Mouse (Mus musculus) stomach, postnatal 0 days (tissue): ENCODE data around the gene Kpnb1. TPM values are rescaled to one million over a fixed set of nuclear protein-coding genes. Genes with fewer than 3 reads are reported as not detected.

Experiments
- ATAC-seq: fragments of 200-750 bp; cut with Nextera tagmentation; 2 replicates; pipeline ENCODE4 v1.8.0; 2017; ENCODE audit not compliant: low FRiP score, low TSS enrichment
- DNase-seq: peaks from one replicate; pipeline ENCODE4 v3.0.0-alpha.2; 2016; ENCODE audit warnings: low spot score
- H3K27ac ChIP-seq: fragments of 300-500 bp; sonication (generic); replicated peaks from 2 replicates; pipeline ENCODE4 v1.5.1; 2014; ENCODE audit warnings: mild to moderate bottlenecking, control low read depth
- H3K27me3 ChIP-seq: fragments of 300-500 bp; sonication (generic); 2 replicates; pipeline ENCODE4 v1.6.1; 2014; ENCODE audit warnings: low read length; ENCODE audit not compliant: control insufficient read depth, insufficient read depth
- H3K36me3 ChIP-seq: fragments of 300-500 bp; sonication (generic); 2 replicates; pipeline ENCODE4 v1.6.1; 2014; ENCODE audit warnings: low read length, mixed read lengths; ENCODE audit not compliant: control insufficient read depth, insufficient read depth
- H3K4me1 ChIP-seq: fragments of 300-500 bp; sonication (generic); replicated peaks from 2 replicates; pipeline ENCODE4 v1.6.1; 2014; ENCODE audit warnings: antibody characterized with exemption; ENCODE audit not compliant: control insufficient read depth, insufficient read depth
- H3K4me2 ChIP-seq: fragments of 300-500 bp; sonication (generic); replicated peaks from 2 replicates; pipeline ENCODE4 v1.6.1; 2014; ENCODE audit warnings: low read depth, mild to moderate bottlenecking, control low read depth, moderate library complexity
- H3K4me3 ChIP-seq: fragments of 300-500 bp; sonication (generic); 2 replicates; pipeline ENCODE4 v1.5.1; 2014; ENCODE audit warnings: low read depth, low read length, control low read depth
- H3K9ac ChIP-seq: fragments of 300-500 bp; sonication (generic); 2 replicates; pipeline ENCODE4 v1.6.1; 2014; ENCODE audit warnings: mild to moderate bottlenecking, low read length, control low read depth, mixed read lengths
- H3K9me3 ChIP-seq: fragments of 300-500 bp; sonication (generic); 2 replicates; pipeline ENCODE4 v1.6.1; 2016; ENCODE audit warnings: low read length; ENCODE audit not compliant: control insufficient read depth
- CTCF ChIP-seq: IDR thresholded peaks from 2 replicates; pipeline ENCODE4 v1.5.1; 2016; ENCODE audit warnings: antibody characterized with exemption, low read depth, mild to moderate bottlenecking, moderate library complexity
- EP300 ChIP-seq: optimal IDR thresholded peaks from 2 replicates; pipeline ENCODE3; 2016; ENCODE audit warnings: antibody characterized with exemption
- WGBS: fragments of 180-500 bp; shearing (Covaris S2); extraction: QIAGEN DNeasy Blood & Tissue Kit; methylation state at CpG from one replicate; pipeline ENCODE4 v1.1.7; 2014; 5-methylcytosine and 5-hydroxymethylcytosine counted together
- polyA plus RNA-seq: library from polyadenylated mRNA; unstranded; fragments of >200 nt; fragmentation: Nextera tagmentation; extraction: Ambion mirVana; gene quantifications from 2 replicates; pipeline ENCODE4 v1.2.1, GENCODE M21; 2015

The Kpnb1 gene
- polyA plus RNA-seq, 1 experiment from 2014 or later: 19.2 TPM

GRCm38 (mm10) chr11:97160341-97160740, 27.3 kb downstream of the Kpnb1 start:
- no peak for DNase-seq
- H3K9me3 ChIP-seq: no peaks in the 10 kb centered on the region
- H3K4me3 ChIP-seq: no peak overlapping the region
- H3K27ac ChIP-seq: no peak overlapping the region
- no peaks in the 10 kb centered on the region for H3K27me3 ChIP-seq
- TF ChIP-seq CTCF (no peak), EP300 (no peak)
- no peak overlapping the region for H3K9ac ChIP-seq
- WGBS: 66% methylated on average over 6 of the region's 6 CpGs
- no peak overlapping the region for H3K4me2 ChIP-seq
- no peaks in the 10 kb centered on the region for H3K4me1 ChIP-seq
- peaks cover 40% of the 10 kb centered on the region for H3K36me3 ChIP-seq
- ATAC-seq: no peak

DNA sequence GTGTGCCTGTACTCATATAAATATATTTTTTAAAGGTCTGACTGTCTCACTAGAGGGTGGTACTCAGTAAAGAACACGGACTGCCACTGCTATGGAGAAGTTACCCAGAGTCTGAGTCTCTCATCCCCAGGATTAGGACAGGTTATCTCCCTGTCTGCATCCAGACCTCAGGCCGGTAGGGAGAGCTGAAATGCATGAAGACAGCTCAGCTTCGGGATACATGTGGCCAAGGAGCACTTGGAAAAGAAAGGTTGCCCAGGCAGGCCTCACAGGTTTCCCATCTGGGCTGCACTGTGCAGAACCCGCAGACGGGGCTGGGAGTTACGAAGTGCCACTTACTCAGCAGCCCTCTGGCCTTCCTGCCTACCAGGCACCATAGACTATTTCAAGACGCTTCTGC, 30.7 kb downstream of the Kpnb1 start:
- Histone ChIP-seq H3K4me2 (no peak overlapping the region), H3K4me3 (no peak overlapping the region), H3K36me3 (peaks cover 13% of the 10 kb centered on the region), H3K27ac (no peak overlapping the region), H3K9me3 (no peaks in the 10 kb centered on the region), H3K27me3 (no peaks in the 10 kb centered on the region), H3K4me1 (peaks cover under 1% of the 10 kb centered on the region; the same call in 1 of the 2 replicates), H3K9ac (no peak overlapping the region)
- WGBS: 74% methylated on average over 7 of the region's 7 CpGs
- DNase-seq: no peak
- TF ChIP-seq CTCF (no peak), EP300 (no peak)
- no peak for ATAC-seq

- Histone ChIP-seq H3K27ac (no peak overlapping the region), H3K4me3 (no peak overlapping the region), H3K4me1 (peaks cover 2% of the 10 kb centered on the region; the same call in 1 of the 2 replicates), H3K4me2 (no peak overlapping the region), H3K9ac (no peak overlapping the region), H3K27me3 (no peaks in the 10 kb centered on the region), H3K36me3 (no peaks in the 10 kb centered on the region), H3K9me3 (no peaks in the 10 kb centered on the region)
- DNase-seq (peak; percentile 23), ATAC-seq (no peak)
- WGBS: 32% methylated on average over 10 of the region's 10 CpGs
- TF ChIP-seq EP300 (no peak), CTCF (peak; percentile 42)
Observed at GRCm38 (mm10) chr11:97152662-97153287, 34.9 kb downstream of the Kpnb1 start.

- WGBS: 2% methylated on average over 11 of the region's 11 CpGs
- Histone ChIP-seq H3K27ac (no peak overlapping the region), H3K4me2 (peak overlapping the region; percentile 92), H3K9me3 (no peaks in the 10 kb centered on the region), H3K9ac (no peak overlapping the region), H3K4me1 (peaks cover 2% of the 10 kb centered on the region; the same call in 1 of the 2 replicates), H3K4me3 (peak overlapping the region; percentile 72), H3K27me3 (no peaks in the 10 kb centered on the region), H3K36me3 (no peaks in the 10 kb centered on the region)
- ATAC-seq: no peak
- TF ChIP-seq EP300 (no peak), CTCF (no peak)
- peak; percentile 66 for DNase-seq
Observed at GRCm38 (mm10) chr11:97152023-97152426, 35.7 kb downstream of the Kpnb1 start.

- Histone ChIP-seq H3K4me3 (peak within 1 kb of the TSS; percentile 72), H3K4me2 (peak within 1 kb of the TSS; percentile 92), H3K9ac (peak within 1 kb of the TSS; percentile 63), H3K27ac (peak within 1 kb of the TSS; percentile 77), H3K36me3 (no peaks in the 10 kb centered on the region), H3K27me3 (no peaks in the 10 kb centered on the region), H3K4me1 (peaks cover 2% of the 10 kb centered on the region; the same call in 1 of the 2 replicates), H3K9me3 (no peaks in the 10 kb centered on the region)
- ATAC-seq (peak; percentile 1; the same call in 1 of the 2 replicates), DNase-seq (peak; percentile 41)
- under 1% methylated on average over 22 of the region's 64 CpGs for WGBS
- TF ChIP-seq EP300: no peak
- no peak for TF ChIP-seq CTCF
Observed at GRCm38 (mm10) chr11:97151343-97151801, 36.3 kb downstream of the Kpnb1 start, which contains the start of gene Tbkbp1. Tbkbp1 (minus strand) TSS chr11:97151495.
